Mouse (Mus musculus) forebrain, embryonic 11.5 days (tissue): ENCODE data around the gene Zcchc14. TPM values are rescaled to one million over a fixed set of nuclear protein-coding genes. Genes with fewer than 3 reads are reported as not detected.

Experiments
- ATAC-seq: fragments of 200-750 bp; cut with Nextera tagmentation; replicated peaks from 2 replicates; pipeline ENCODE4 v1.8.0; 2017; ENCODE audit warnings: moderate TSS enrichment; ENCODE audit not compliant: low FRiP score
- DNase-seq: peaks from one replicate; pipeline ENCODE4 v3.0.0-alpha.2; 2017; ENCODE audit warnings: low spot score
- H3K27ac ChIP-seq: fragments of 300-500 bp; sonication (generic); 2 replicates; pipeline ENCODE4 v1.5.1; 2014; ENCODE audit warnings: low read depth, low read length
- H3K27me3 ChIP-seq: fragments of 300-500 bp; sonication (generic); 2 replicates; pipeline ENCODE4 v1.6.1; 2014; ENCODE audit warnings: mild to moderate bottlenecking, low read length, mixed read lengths; ENCODE audit not compliant: control insufficient read depth, insufficient read depth
- H3K36me3 ChIP-seq: fragments of 300-500 bp; sonication (generic); 2 replicates; pipeline ENCODE4 v1.6.1; 2014; ENCODE audit warnings: mild to moderate bottlenecking, low read length, moderate library complexity, mixed read lengths; ENCODE audit not compliant: control insufficient read depth, insufficient read depth
- H3K4me1 ChIP-seq: fragments of 300-500 bp; sonication (generic); replicated peaks from 2 replicates; pipeline ENCODE4 v1.6.1; 2014; ENCODE audit warnings: low read length, mixed read lengths; ENCODE audit not compliant: control insufficient read depth, insufficient read depth
- H3K4me2 ChIP-seq: fragments of 300-500 bp; sonication (generic); 2 replicates; pipeline ENCODE4 v1.6.1; 2014; ENCODE audit warnings: low read depth, mild to moderate bottlenecking, low read length, moderate library complexity, mixed read lengths; ENCODE audit not compliant: severe bottlenecking
- H3K4me3 ChIP-seq: fragments of 300-500 bp; sonication (generic); 2 replicates; pipeline ENCODE4 v1.5.1; 2014; ENCODE audit warnings: low read depth, low read length
- H3K9ac ChIP-seq: fragments of 300-500 bp; sonication (generic); 2 replicates; pipeline ENCODE4 v1.6.1; 2014; ENCODE audit warnings: low read length
- H3K9me3 ChIP-seq: fragments of 300-500 bp; sonication (generic); 2 replicates; pipeline ENCODE4 v1.6.1; 2016; ENCODE audit warnings: low read length, mixed read lengths; ENCODE audit not compliant: control insufficient read depth
- WGBS: fragments of 180-500 bp; shearing (Covaris S2); extraction: QIAGEN DNeasy Blood & Tissue Kit; methylation state at CpG from one replicate; pipeline ENCODE4 v1.1.7; 2014; 5-methylcytosine and 5-hydroxymethylcytosine counted together
- polyA plus RNA-seq: library from polyadenylated mRNA; unstranded; fragments of >200 nt; fragmentation: Nextera tagmentation; extraction: Ambion mirVana; gene quantifications from 2 replicates; pipeline ENCODE4 v1.2.1, GENCODE M21; 2014

The Zcchc14 gene
- polyA plus RNA-seq, 1 experiment from 2014 or later, result 27.1 TPM

DNA sequence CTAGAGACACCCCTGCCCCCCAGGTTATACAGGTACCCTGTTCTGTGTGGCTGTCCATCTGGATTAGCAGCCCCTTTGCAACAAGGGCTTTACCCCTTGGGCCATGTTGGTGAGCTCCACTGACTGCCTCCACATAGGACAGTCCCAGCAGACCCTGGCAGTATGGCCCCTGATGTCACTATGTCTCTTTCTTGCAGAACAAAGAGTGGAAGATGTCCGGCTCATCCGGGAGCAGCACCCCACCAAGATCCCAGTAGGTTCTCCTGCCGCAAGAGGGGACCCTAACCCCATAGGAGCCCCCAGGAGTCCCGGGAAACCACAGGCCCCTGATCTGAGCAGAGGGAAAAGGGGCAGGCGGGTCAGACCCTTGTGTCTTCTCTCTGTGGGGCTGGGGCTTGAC lies 59.4 kb downstream of the Zcchc14 start:
- H3K27ac ChIP-seq, result no peak overlapping the region
- no peaks in the 10 kb centered on the region for H3K27me3 ChIP-seq
- H3K4me1 ChIP-seq, result peaks cover 10% of the 10 kb centered on the region; the same call in 1 of the 2 replicates
- H3K9me3 ChIP-seq, result no peaks in the 10 kb centered on the region
- 90% methylated on average over 5 of the region's 5 CpGs for WGBS
- ATAC-seq, result no peak
- no peak overlapping the region for H3K4me2 ChIP-seq
- no peak overlapping the region for H3K9ac ChIP-seq
- H3K4me3 ChIP-seq, result no peak overlapping the region
- DNase-seq, result no peak
- no peaks in the 10 kb centered on the region; the same call in 1 of the 2 replicates for H3K36me3 ChIP-seq

DNA sequence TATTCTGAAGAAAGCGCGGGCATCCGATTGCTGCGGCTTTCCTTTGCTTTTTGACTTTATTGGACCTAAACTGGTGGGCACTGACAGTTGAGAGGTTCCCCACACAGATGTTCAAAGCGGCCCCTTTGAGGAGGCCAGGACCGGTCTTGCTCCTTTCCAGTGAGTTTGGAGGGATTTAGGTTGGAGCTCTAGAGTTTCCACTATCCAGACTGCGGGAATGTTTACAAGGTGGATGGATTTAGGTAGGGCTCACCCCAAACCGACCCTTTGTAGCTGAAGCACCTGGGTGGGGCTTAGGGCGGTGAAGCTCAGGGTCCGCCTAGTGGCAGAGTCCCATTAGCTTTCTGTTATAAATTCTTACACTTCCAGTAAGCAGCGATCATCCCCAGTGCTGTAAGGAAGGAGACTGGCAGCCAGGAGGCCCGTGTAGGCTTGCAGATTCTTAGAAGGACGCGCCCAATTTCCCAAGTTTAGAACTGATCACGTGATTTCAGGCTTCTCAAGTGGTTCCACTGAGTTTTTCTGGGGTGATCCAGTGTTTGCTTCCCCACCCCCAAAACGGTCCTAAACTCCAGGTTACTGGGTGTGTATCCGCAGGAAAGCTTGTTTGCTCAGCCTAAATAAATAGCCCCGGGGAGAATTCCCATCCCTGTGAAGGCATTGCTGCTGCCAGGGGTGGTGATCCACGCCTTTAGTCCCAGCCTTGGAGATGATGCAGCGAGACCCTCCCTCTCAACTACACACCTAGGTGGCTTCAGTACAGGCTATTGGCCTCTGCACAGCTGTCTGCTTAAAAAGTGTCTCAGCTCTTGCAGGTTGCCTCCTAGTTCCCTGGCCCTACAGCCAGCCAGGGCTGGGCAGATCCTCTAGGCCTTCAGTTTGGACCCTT lies 61.3 kb downstream of the Zcchc14 start:
- ATAC-seq (no peak; the same call in 1 of the 2 replicates), DNase-seq (no peak)
- Histone ChIP-seq H3K4me1 (peaks cover 10% of the 10 kb centered on the region; the same call in 1 of the 2 replicates), H3K4me3 (peak overlapping the region; percentile 90), H3K27me3 (no peaks in the 10 kb centered on the region), H3K36me3 (no peaks in the 10 kb centered on the region), H3K9ac (peak overlapping the region; percentile 77), H3K27ac (no peak overlapping the region), H3K9me3 (no peaks in the 10 kb centered on the region), H3K4me2 (peak overlapping the region; percentile 89)
- 20% methylated on average over 20 of the region's 20 CpGs for WGBS

GRCm38 (mm10) chr8:121590203-121591177 lies 62.2 kb downstream of the Zcchc14 start, which contains the start of gene Map1lc3b:
Gene Map1lc3b, plus strand, starts transcription at chr8:121590361.
- DNase-seq, result peak; percentile 97
- Histone ChIP-seq H3K27me3 (no peaks in the 10 kb centered on the region), H3K4me2 (peak within 1 kb of the TSS; percentile 89), H3K36me3 (no peaks in the 10 kb centered on the region), H3K27ac (peak within 1 kb of the TSS; percentile 25; the same call in 1 of the 2 replicates), H3K9me3 (no peaks in the 10 kb centered on the region), H3K4me3 (peak within 1 kb of the TSS; percentile 90), H3K9ac (peak within 1 kb of the TSS; percentile 77), H3K4me1 (peaks cover 10% of the 10 kb centered on the region; the same call in 1 of the 2 replicates)
- ATAC-seq, result peak; percentile 84
- WGBS, result under 1% methylated on average over 87 of the region's 94 CpGs

DNA sequence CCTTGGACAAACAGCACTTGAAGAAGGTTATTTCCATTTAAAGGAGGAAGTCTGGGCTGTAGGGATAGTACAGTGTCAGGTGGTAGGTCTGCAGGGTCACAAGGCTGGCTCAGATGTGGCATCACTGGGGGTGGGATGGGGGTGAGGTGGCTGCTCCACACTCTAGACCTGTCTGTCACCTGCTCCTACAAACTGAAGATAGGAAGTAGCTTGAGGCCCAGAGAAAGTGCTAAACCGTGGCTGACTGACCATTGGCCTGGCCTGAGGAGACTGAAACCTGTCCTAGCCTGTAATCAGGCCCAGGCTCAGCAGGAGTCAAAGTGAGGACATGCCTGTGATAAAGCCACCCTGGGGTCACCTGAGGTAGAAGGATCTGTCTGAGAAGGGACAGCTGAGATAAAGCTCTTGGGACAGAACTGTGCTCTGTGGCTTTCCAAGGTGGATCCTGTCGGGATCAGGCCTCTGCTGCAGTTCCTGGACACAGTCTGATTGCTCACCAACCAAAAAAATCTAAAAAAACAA lies 63.4 kb downstream of the Zcchc14 start:
- H3K9me3 ChIP-seq, result no peaks in the 10 kb centered on the region
- no peaks in the 10 kb centered on the region for H3K36me3 ChIP-seq
- H3K27me3 ChIP-seq, result no peaks in the 10 kb centered on the region
- ATAC-seq (no peak), DNase-seq (no peak)
- H3K27ac ChIP-seq, result peak overlapping the region; percentile 25; the same call in 1 of the 2 replicates
- no peak overlapping the region for H3K4me3 ChIP-seq
- H3K4me1 ChIP-seq, result peaks cover 10% of the 10 kb centered on the region; the same call in 1 of the 2 replicates
- peak overlapping the region; percentile 56 for H3K9ac ChIP-seq
- no peak overlapping the region; the same call in 1 of the 2 replicates for H3K4me2 ChIP-seq
- WGBS, result 49% methylated on average over 2 of the region's 2 CpGs

DNA sequence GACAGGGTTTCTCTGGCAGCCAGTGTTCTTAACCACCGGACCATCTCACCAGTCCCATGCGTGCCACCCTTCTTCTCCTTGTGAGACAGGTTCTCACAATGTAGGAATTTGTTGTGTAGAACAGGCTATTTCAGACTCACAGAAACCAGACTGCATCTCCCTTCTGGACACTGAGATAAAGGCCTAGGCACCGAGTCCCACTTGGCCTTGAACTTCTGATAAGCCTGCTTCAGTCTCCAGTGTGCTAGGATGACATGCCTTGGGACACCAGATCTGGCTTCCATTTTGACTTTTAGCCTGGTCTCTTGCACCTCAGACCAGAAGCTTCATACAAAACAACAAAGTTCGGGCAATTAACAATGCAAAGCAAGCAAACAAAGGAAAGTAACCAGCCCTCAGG lies 64.0 kb downstream of the Zcchc14 start:
- no peak overlapping the region for H3K4me3 ChIP-seq
- no peak for ATAC-seq
- peaks cover 10% of the 10 kb centered on the region; the same call in 1 of the 2 replicates for H3K4me1 ChIP-seq
- no peaks in the 10 kb centered on the region for H3K9me3 ChIP-seq
- H3K36me3 ChIP-seq, result no peaks in the 10 kb centered on the region
- H3K4me2 ChIP-seq, result no peak overlapping the region
- no peak overlapping the region for H3K9ac ChIP-seq
- 87% methylated on average over 4 of the region's 4 CpGs for WGBS
- H3K27me3 ChIP-seq, result no peaks in the 10 kb centered on the region
- DNase-seq, result no peak
- H3K27ac ChIP-seq, result no peak overlapping the region

DNA sequence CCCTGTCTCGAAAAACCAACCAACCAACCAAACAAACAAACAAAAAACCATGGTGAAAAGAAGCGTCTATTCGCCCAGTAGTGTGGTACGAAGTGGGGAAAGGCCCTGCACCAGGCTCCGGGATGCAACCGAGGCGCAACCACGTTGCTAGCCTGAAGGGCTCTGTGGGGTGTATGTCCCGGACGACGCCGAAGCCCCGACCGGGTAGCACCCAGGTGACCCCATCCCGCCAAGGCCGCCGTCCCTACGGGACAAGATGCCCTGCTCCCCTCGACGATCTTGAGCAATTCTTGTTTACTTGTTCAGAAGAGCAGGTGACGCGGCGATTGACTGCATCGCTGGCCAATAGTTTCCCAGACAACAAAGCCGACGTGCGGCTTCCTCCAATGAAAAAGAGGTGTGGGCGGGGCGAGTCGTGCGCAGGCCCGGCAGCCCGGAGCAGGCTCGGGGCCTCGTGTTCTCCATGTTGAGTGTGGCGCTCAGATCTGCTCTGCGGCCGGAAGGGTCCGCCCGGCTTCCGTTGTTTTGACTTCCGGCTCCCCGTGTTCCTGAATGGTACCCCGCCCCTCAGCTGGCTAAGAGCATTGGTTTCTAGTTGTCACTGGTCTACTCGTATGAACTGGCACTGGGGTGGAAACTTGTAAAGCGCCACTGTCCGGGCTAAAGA lies 67.4 kb downstream of the Zcchc14 start:
- Histone ChIP-seq H3K9ac (peak overlapping the region; percentile 61), H3K9me3 (no peaks in the 10 kb centered on the region), H3K36me3 (no peaks in the 10 kb centered on the region), H3K27me3 (no peaks in the 10 kb centered on the region), H3K4me1 (peaks cover 3% of the 10 kb centered on the region; the same call in 1 of the 2 replicates), H3K4me3 (peak overlapping the region; percentile 54), H3K27ac (no peak overlapping the region), H3K4me2 (peak overlapping the region; percentile 77)
- peak; percentile 94 for ATAC-seq
- peak; percentile 98 for DNase-seq
- WGBS, result 1% methylated on average over 47 of the region's 47 CpGs

DNA sequence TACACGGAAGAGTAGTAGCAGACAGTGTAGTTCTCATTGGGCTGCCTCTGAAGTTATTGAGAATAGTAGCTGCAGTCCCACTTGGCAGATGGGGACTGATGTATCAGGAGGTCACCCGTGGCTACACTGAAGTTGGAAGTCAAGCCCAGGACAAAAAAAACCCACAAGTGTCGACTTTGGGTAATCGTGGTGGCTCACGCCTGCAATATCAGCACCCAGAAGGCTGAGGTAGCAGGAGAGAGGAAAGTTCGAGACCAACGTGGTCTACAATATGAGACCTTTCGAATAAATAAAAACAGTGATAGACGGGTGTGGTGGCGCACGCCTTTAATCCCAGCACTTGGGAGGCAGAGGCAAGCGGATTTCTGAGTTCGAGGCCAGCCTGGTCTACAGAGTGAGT lies 68.0 kb downstream of the Zcchc14 start:
- peak overlapping the region; percentile 77 for H3K4me2 ChIP-seq
- no peak overlapping the region for H3K27ac ChIP-seq
- peaks cover 2% of the 10 kb centered on the region; the same call in 1 of the 2 replicates for H3K4me1 ChIP-seq
- peak overlapping the region; percentile 54 for H3K4me3 ChIP-seq
- no peak for DNase-seq
- no peak for ATAC-seq
- H3K27me3 ChIP-seq, result no peaks in the 10 kb centered on the region
- no peaks in the 10 kb centered on the region for H3K9me3 ChIP-seq
- H3K9ac ChIP-seq, result peak overlapping the region; percentile 61
- WGBS, result 42% methylated on average over 13 of the region's 13 CpGs
- no peaks in the 10 kb centered on the region for H3K36me3 ChIP-seq
